Mouse (Mus musculus): ENCODE measurements around the gene Tfap2e. TPM values are rescaled to one million over a fixed set of nuclear protein-coding genes. Genes with fewer than 3 reads are reported as not detected.

Gene Tfap2e
- polyA plus RNA-seq, 1 experiment from 2014 or later, result not detected

GRCm38 (mm10) chr4:126749553-126749952 lies 13.5 kb upstream of the Tfap2e start:
- H3K9me3 ChIP-seq, result no peaks in the 10 kb centered on the region
- WGBS, result 90% methylated on average over 11 of the region's 11 CpGs
- peaks cover 25% of the 10 kb centered on the region for H3K36me3 ChIP-seq
- no peak overlapping the region for H3K4me2 ChIP-seq (replicated peaks)
- H3K27ac ChIP-seq, result no peak overlapping the region
- no peak for ATAC-seq
- no peak overlapping the region for H3K4me3 ChIP-seq (replicated peaks)
- H3K27me3 ChIP-seq (replicated peaks), result no peaks in the 10 kb centered on the region
- H3K9ac ChIP-seq, result no peak overlapping the region
- peaks cover 32% of the 10 kb centered on the region for H3K4me1 ChIP-seq (replicated peaks)

- Histone ChIP-seq H3K9ac (no peak overlapping the region), H3K27ac (no peak overlapping the region), H3K27me3 (replicated peaks) (no peaks in the 10 kb centered on the region), H3K36me3 (peaks cover 30% of the 10 kb centered on the region), H3K4me1 (replicated peaks) (peaks cover 28% of the 10 kb centered on the region), H3K4me2 (replicated peaks) (no peak overlapping the region), H3K9me3 (no peaks in the 10 kb centered on the region), H3K4me3 (replicated peaks) (no peak overlapping the region)
- no peak for ATAC-seq
- WGBS, result 96% methylated on average over 8 of the region's 8 CpGs
These were observed 12.3 kb upstream of the Tfap2e start for GRCm38 (mm10) chr4:126748381-126748780.

- no peak overlapping the region for H3K4me3 ChIP-seq (replicated peaks)
- no peaks in the 10 kb centered on the region for H3K27me3 ChIP-seq (replicated peaks)
- WGBS, result 76% methylated on average over 10 of the region's 10 CpGs
- H3K9me3 ChIP-seq, result no peaks in the 10 kb centered on the region
- H3K27ac ChIP-seq, result no peak overlapping the region
- peaks cover 16% of the 10 kb centered on the region for H3K4me1 ChIP-seq (replicated peaks)
- no peak overlapping the region for H3K9ac ChIP-seq
- H3K36me3 ChIP-seq, result peaks cover 30% of the 10 kb centered on the region
- no peak overlapping the region for H3K4me2 ChIP-seq (replicated peaks)
- ATAC-seq, result no peak
These were observed 10.3 kb upstream of the Tfap2e start for GRCm38 (mm10) chr4:126746194-126746840.

GRCm38 (mm10) chr4:126745506-126746193 lies 9.6 kb upstream of the Tfap2e start:
- peaks cover 30% of the 10 kb centered on the region for H3K36me3 ChIP-seq
- 43% methylated on average over 13 of the region's 13 CpGs for whole genome bisulfite sequencing
- H3K9ac ChIP-seq, result no peak overlapping the region
- H3K27me3 ChIP-seq (replicated peaks), result no peaks in the 10 kb centered on the region
- ATAC-seq, result no peak
- H3K9me3 ChIP-seq, result no peaks in the 10 kb centered on the region
- no peak overlapping the region for H3K4me3 ChIP-seq (replicated peaks)
- H3K4me2 ChIP-seq (replicated peaks), result no peak overlapping the region
- H3K27ac ChIP-seq, result no peak overlapping the region
- H3K4me1 ChIP-seq (replicated peaks), result peaks cover 9% of the 10 kb centered on the region

- 96% methylated on average over 14 of the region's 14 CpGs for WGBS
These were observed 8.8 kb upstream of the Tfap2e start for GRCm38 (mm10) chr4:126744831-126745230.

GRCm38 (mm10) chr4:126743713-126744112 lies 7.7 kb upstream of the Tfap2e start:
- Histone ChIP-seq H3K4me3 (replicated peaks) (no peak overlapping the region), H3K27ac (no peak overlapping the region), H3K4me2 (replicated peaks) (no peak overlapping the region), H3K36me3 (peaks cover 30% of the 10 kb centered on the region), H3K4me1 (replicated peaks) (no peaks in the 10 kb centered on the region), H3K27me3 (replicated peaks) (peaks cover 7% of the 10 kb centered on the region), H3K9me3 (no peaks in the 10 kb centered on the region), H3K9ac (no peak overlapping the region)
- 25% methylated on average over 11 of the region's 11 CpGs for WGBS
- ATAC-seq, result no peak

More at GRCm38 (mm10) chr4:126744831-126745230, 8.8 kb upstream of the Tfap2e start:
- Histone ChIP-seq H3K27me3 (replicated peaks) (no peaks in the 10 kb centered on the region), H3K9ac (no peak overlapping the region), H3K9me3 (no peaks in the 10 kb centered on the region), H3K4me2 (replicated peaks) (no peak overlapping the region), H3K36me3 (peaks cover 30% of the 10 kb centered on the region), H3K4me1 (replicated peaks) (peaks cover 2% of the 10 kb centered on the region; the same call in 1 of the 2 replicates), H3K4me3 (replicated peaks) (no peak overlapping the region), H3K27ac (no peak overlapping the region)
- no peak for ATAC-seq

GRCm38 (mm10) chr4:126742976-126743375 lies 6.9 kb upstream of the Tfap2e start:
- 63% methylated on average over 2 of the region's 2 CpGs for WGBS

GRCm38 (mm10) chr4:126741448-126741847 lies 5.4 kb upstream of the Tfap2e start:
- H3K9ac ChIP-seq, result no peak overlapping the region
- 3% methylated on average over 12 of the region's 12 CpGs for WGBS
- ATAC-seq, result peak; percentile 54; the same call in 1 of the 2 replicates

More at GRCm38 (mm10) chr4:126742976-126743375, 6.9 kb upstream of the Tfap2e start:
- no peak for ATAC-seq
- H3K4me1 ChIP-seq (replicated peaks), result no peaks in the 10 kb centered on the region
- peaks cover 15% of the 10 kb centered on the region for H3K27me3 ChIP-seq (replicated peaks)
- H3K9ac ChIP-seq, result no peak overlapping the region
- H3K4me2 ChIP-seq (replicated peaks), result no peak overlapping the region
- H3K36me3 ChIP-seq, result peaks cover 25% of the 10 kb centered on the region
- H3K9me3 ChIP-seq, result no peaks in the 10 kb centered on the region
- H3K27ac ChIP-seq, result no peak overlapping the region
- H3K4me3 ChIP-seq (replicated peaks), result no peak overlapping the region

GRCm38 (mm10) chr4:126739966-126740676 lies 4.1 kb upstream of the Tfap2e start:
- WGBS, result 26% methylated on average over 10 of the region's 10 CpGs
- no peak for ATAC-seq
- Histone ChIP-seq H3K27me3 (replicated peaks) (peaks cover 42% of the 10 kb centered on the region), H3K4me3 (replicated peaks) (no peak overlapping the region), H3K9me3 (no peaks in the 10 kb centered on the region), H3K9ac (no peak overlapping the region), H3K36me3 (peaks cover 12% of the 10 kb centered on the region; the same call in 1 of the 2 replicates), H3K4me1 (replicated peaks) (peaks cover 13% of the 10 kb centered on the region), H3K27ac (no peak overlapping the region), H3K4me2 (replicated peaks) (no peak overlapping the region)

More at GRCm38 (mm10) chr4:126741448-126741847, 5.4 kb upstream of the Tfap2e start:
- Histone ChIP-seq H3K9me3 (no peaks in the 10 kb centered on the region), H3K27me3 (replicated peaks) (peaks cover 29% of the 10 kb centered on the region), H3K4me3 (replicated peaks) (no peak overlapping the region), H3K36me3 (peaks cover 17% of the 10 kb centered on the region), H3K27ac (no peak overlapping the region), H3K4me1 (replicated peaks) (no peaks in the 10 kb centered on the region), H3K4me2 (replicated peaks) (no peak overlapping the region; the same call in 1 of the 2 replicates)

GRCm38 (mm10) chr4:126735382-126736000 lies 549 bp downstream of the Tfap2e start:
- peak; percentile 31 for ATAC-seq
- Histone ChIP-seq H3K4me1 (replicated peaks) (peaks cover 21% of the 10 kb centered on the region), H3K27me3 (replicated peaks) (peaks cover 87% of the 10 kb centered on the region), H3K4me3 (replicated peaks) (peak overlapping the region; percentile 34), H3K9ac (peak overlapping the region; percentile 36; the same call in 1 of the 2 replicates), H3K27ac (no peak overlapping the region), H3K36me3 (no peaks in the 10 kb centered on the region), H3K4me2 (replicated peaks) (peak overlapping the region; percentile 65), H3K9me3 (no peaks in the 10 kb centered on the region)
- 2% methylated on average over 58 of the region's 62 CpGs for WGBS

GRCm38 (mm10) chr4:126734700-126735381 lies 1.2 kb downstream of the Tfap2e start:
- no peak for ATAC-seq
- Histone ChIP-seq H3K9ac (no peak overlapping the region), H3K27me3 (replicated peaks) (peaks cover 93% of the 10 kb centered on the region), H3K4me3 (replicated peaks) (peak overlapping the region; percentile 34), H3K27ac (no peak overlapping the region), H3K4me2 (replicated peaks) (peak overlapping the region; percentile 65), H3K4me1 (replicated peaks) (peaks cover 21% of the 10 kb centered on the region), H3K9me3 (no peaks in the 10 kb centered on the region), H3K36me3 (no peaks in the 10 kb centered on the region)
- WGBS, result 3% methylated on average over 50 of the region's 51 CpGs
